ENCODE assay signal across 16 mouse cellular contexts in genomic region chr6:54979426-54979825, GRCm38 (mm10). TPM values are rescaled to one million over a fixed set of nuclear protein-coding genes. Genes with fewer than 3 reads are reported as not detected.
A peak's percentile ranks its signal among the peaks of the same experiment; 100 is the strongest.
DNase-seq lines count a peak whose midpoint lies in the region.
"Had no signal": no experiment of that assay in that cellular context is flagged by ENCODE, and none has a peak within 500 bp of the region (broad histone marks: within the 10 kb centered on the region; RNA-seq: fewer than 3 reads in every experiment).

No protein-coding gene starts in this region.

- no peaks in the 10 kb centered on the region for H3K36me3 ChIP-seq in heart, embryonic 10.5 days

- 94% methylated on average over 6 of the region's 6 CpGs for WGBS in heart, embryonic 10.5 days

- H3K27ac ChIP-seq in heart, embryonic 10.5 days = no peak overlapping the region

- no peak overlapping the region for H3K4me3 ChIP-seq in heart, embryonic 10.5 days

- intact Hi-C loops in heart, postnatal 10 days (cut with DNase I) = loop anchor here (10.0 kb wide), 1 partner anchor 385 kb away; the partner anchor contains the start of genes Fkbp14 and Plekha8
- intact Hi-C loops in heart, postnatal 25 days (cut with DNase I) = loop anchor here (10.0 kb wide), 1 partner anchor 385 kb away; the partner anchor contains the start of genes Fkbp14 and Plekha8

- peaks cover 3% of the 10 kb centered on the region for H3K27me3 ChIP-seq in heart, embryonic 10.5 days (ENCODE audit: insufficient read depth, poor library complexity, severe bottlenecking)
- H3K27me3 ChIP-seq: Patski had no signal

- no peaks in the 10 kb centered on the region for H3K4me1 ChIP-seq in heart, embryonic 10.5 days

- peak; percentile 66 for DNase-seq in heart, adult 11 months
- DNase-seq in heart, postnatal 10 days = no peak
- DNase-seq in heart, embryonic 10.5 days (ENCODE audit: low spot score) = peak; percentile 51
- DNase-seq in heart, postnatal 25 days (ENCODE audit: low spot score) = no peak
- DNase-seq: adrenal gland, adult 2 months; adrenal gland, adult 8-10 months; adrenal gland, postnatal 10 days; adrenal gland, postnatal 14 days; adrenal gland, postnatal 25 days; adrenal gland, postnatal 36 days; B cell, adult 2 months; cerebellum, adult 11 months; cerebellum, adult 11-12 months; cerebellum, adult 18-20 months had no signal

- no peaks in the 10 kb centered on the region for H3K9me3 ChIP-seq in heart, embryonic 10.5 days
- H3K9me3 ChIP-seq: G1E had no signal

RNA-seq across cellular contexts. Expression of gene Nod1, which starts 7.0 kb away (rescaled TPM):
- 10 to 100 TPM; 14.2 to 15.8 TPM for total RNA-seq in heart, postnatal 10 days (2021)
- polyA plus RNA-seq in heart, embryonic 10.5 days (2016; fragmentation: Nextera tagmentation; extraction: Ambion mirVana) = 3.6 and 3.8 TPM in 2 replicates
- total RNA-seq in heart, postnatal 25 days (2021) = 10 to 100 TPM; 17.1 to 19.6 TPM

RNA-seq across cellular contexts. Expression of gene Ggct, which starts 13.3 kb away (rescaled TPM):
- total RNA-seq in heart, postnatal 10 days (2021) = 10 to 100 TPM in 1 of 2 experiments, 1 to 10 TPM in 1; 9.3 to 13.7 TPM
- 8.1 and 8.3 TPM in 2 replicates for polyA plus RNA-seq in heart, embryonic 10.5 days (2016; fragmentation: Nextera tagmentation; extraction: Ambion mirVana)
- total RNA-seq in heart, postnatal 25 days (2021) = 10 to 100 TPM; 21.8 to 26.1 TPM

RNA-seq across cellular contexts. Expression of gene Gars, which starts 58.4 kb away (rescaled TPM):
- total RNA-seq in heart, postnatal 10 days (2021) = 10 to 100 TPM; 75.8 to 83.9 TPM
- 220 and 246 TPM in 2 replicates for polyA plus RNA-seq in heart, embryonic 10.5 days (2016; fragmentation: Nextera tagmentation; extraction: Ambion mirVana)
- total RNA-seq in heart, postnatal 25 days (2021) = 10 to 100 TPM; 57.5 to 61.3 TPM

Comparison
In these comparisons a context has a peak if more than half of its experiments do, and no peak if none do; other contexts are left out.
1. DNase-seq: peak in heart, adult 11 months (single experiment) and heart, embryonic 10.5 days (single experiment); none in heart, postnatal 10 days (0 of 2) and heart, postnatal 25 days (single experiment).